Mouse (Mus musculus): ENCODE results near the gene Sema3e. TPM values are rescaled to one million over a fixed set of nuclear protein-coding genes. Genes with fewer than 3 reads are reported as not detected.

The Sema3e gene
- polyA plus RNA-seq, 1 experiment from 2014 or later, result 0.06 TPM

DNA sequence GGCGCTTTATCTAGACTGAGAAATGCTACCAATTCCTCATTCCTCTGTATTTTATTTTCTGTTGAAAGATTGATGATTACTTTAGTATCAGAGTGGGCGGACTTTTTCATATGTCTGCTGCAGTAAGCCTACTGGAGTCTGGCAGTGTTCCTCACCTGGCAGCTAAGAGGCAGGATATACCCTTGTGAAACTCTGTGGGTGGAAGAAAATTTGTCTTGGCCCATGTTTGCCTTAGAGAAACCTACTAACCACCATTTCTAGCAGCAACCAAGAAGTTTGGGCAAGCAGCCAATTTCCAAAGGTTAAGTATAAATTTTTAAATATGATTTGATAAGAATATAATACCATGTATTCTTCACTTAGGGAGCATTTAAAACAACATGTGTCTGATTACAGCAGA, 63.0 kb downstream of the Sema3e start:
- Histone ChIP-seq H3K4me3 (replicated peaks) (no peak overlapping the region), H3K27me3 (no peaks in the 10 kb centered on the region), H3K4me2 (no peak overlapping the region), H3K36me3 (replicated peaks) (no peaks in the 10 kb centered on the region), H3K4me1 (replicated peaks) (no peaks in the 10 kb centered on the region), H3K27ac (replicated peaks) (no peak overlapping the region), H3K9ac (no peak overlapping the region), H3K9me3 (replicated peaks) (no peaks in the 10 kb centered on the region)
- ATAC-seq (ENCODE audit: insufficient read depth), result no peak
- WGBS (ENCODE audit: insufficient replicate concordance), result 52% methylated on average over 2 of the region's 2 CpGs

DNA sequence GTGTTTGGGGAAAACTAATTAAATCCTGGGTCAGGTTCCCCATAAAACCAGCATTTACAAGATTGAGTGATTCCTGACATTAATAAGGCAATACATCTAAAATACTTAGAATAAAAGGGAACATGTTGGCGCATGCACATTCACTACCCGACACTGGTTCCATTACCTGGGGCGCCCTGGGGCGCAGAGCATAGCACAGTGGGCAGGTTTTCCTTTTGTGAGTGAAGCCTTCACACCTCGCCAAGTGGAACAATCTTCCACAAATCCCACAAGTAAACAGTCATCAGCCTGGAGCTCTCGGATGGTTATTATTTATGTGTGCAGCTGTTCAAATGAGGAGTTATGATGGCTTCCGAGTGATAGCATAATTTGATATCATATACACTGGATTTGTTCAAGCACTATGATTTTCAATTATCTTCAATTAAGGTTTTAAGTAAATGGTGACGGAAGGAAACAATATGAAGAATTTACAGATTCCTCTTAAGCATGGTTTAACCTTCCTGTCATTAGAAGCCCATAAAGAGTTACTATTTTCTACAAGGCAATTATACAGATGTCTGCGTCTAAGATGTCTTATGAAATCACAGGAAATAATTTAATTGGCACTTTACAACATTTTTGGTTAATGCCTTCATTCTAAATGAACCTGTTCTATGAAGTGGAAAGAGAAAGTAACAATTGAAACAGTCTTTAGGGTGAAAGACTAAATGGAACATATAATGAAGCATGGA, 65.0 kb downstream of the Sema3e start:
- Histone ChIP-seq H3K4me1 (replicated peaks) (no peaks in the 10 kb centered on the region), H3K4me2 (no peak overlapping the region), H3K9ac (no peak overlapping the region), H3K36me3 (replicated peaks) (no peaks in the 10 kb centered on the region), H3K4me3 (replicated peaks) (no peak overlapping the region), H3K27ac (replicated peaks) (no peak overlapping the region), H3K27me3 (no peaks in the 10 kb centered on the region), H3K9me3 (replicated peaks) (no peaks in the 10 kb centered on the region)
- 71% methylated on average over 9 of the region's 9 CpGs for WGBS (ENCODE audit: insufficient replicate concordance)
- ATAC-seq (ENCODE audit: insufficient read depth), result no peak

DNA sequence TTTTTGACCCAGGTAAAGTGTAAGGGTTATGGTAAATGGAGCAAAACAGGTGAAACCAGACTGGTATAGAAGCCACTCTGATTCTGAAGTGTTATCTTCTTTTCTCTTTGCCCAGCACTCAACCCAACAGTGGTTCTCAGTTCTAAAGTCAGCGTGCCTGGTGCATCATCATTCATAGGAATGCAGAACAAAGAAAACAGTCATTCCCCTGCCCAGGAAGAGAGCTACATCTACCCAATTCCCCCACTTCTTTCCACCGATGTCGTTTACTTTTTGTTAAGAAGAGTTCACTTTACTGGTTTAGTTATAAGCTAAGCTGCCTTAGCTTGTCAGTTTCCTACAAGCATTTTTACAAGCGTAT, 65.5 kb downstream of the Sema3e start:
- no peaks in the 10 kb centered on the region for H3K36me3 ChIP-seq (replicated peaks)
- 69% methylated on average over 4 of the region's 4 CpGs for WGBS (ENCODE audit: insufficient replicate concordance)
- H3K4me2 ChIP-seq, result no peak overlapping the region
- no peak overlapping the region for H3K9ac ChIP-seq
- H3K9me3 ChIP-seq (replicated peaks), result no peaks in the 10 kb centered on the region
- no peaks in the 10 kb centered on the region for H3K4me1 ChIP-seq (replicated peaks)
- H3K4me3 ChIP-seq (replicated peaks), result no peak overlapping the region
- H3K27me3 ChIP-seq, result no peaks in the 10 kb centered on the region
- H3K27ac ChIP-seq (replicated peaks), result no peak overlapping the region
- ATAC-seq (ENCODE audit: insufficient read depth), result no peak

DNA sequence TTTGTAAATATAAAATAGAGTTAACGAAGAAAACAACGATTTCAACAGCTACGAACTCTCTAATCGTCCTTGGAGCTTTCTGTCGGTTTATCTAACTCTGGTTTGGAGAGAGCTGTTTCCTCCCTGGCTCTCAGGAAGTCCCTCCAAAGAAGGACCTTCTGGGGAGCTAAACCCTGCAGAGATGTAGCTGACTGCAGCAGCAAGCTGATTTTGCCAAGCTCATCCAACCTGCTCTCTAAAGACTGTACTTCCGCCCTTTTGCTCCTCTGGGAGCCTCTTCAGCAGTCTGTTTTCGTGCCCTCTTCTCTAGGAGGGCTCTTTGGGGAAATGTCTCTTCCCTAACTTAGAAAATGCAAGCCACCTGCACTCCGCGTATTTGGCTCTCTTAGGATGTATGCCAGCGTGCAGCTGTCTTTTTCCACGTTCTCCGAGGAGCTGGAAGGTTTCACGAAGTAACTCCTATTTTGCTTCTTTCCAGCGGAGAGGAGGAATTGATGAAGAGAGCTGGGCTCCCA, 67.2 kb downstream of the Sema3e start:
- H3K4me3 ChIP-seq (replicated peaks), result no peak overlapping the region
- no peaks in the 10 kb centered on the region for H3K36me3 ChIP-seq (replicated peaks)
- H3K9ac ChIP-seq, result no peak overlapping the region
- WGBS (ENCODE audit: insufficient replicate concordance), result 42% methylated on average over 14 of the region's 14 CpGs
- H3K4me2 ChIP-seq, result no peak overlapping the region
- H3K4me1 ChIP-seq (replicated peaks), result no peaks in the 10 kb centered on the region
- no peak for ATAC-seq (ENCODE audit: insufficient read depth)
- no peaks in the 10 kb centered on the region for H3K27me3 ChIP-seq
- no peak overlapping the region for H3K27ac ChIP-seq (replicated peaks)
- no peaks in the 10 kb centered on the region for H3K9me3 ChIP-seq (replicated peaks)

GRCm38 (mm10) chr5:14096196-14096595, 71.1 kb downstream of the Sema3e start:
- Histone ChIP-seq H3K27ac (replicated peaks) (no peak overlapping the region), H3K27me3 (no peaks in the 10 kb centered on the region)
- WGBS (ENCODE audit: insufficient replicate concordance), result 51% methylated on average over 1 of the region's 1 CpGs

GRCm38 (mm10) chr5:14098677-14099076, 73.6 kb downstream of the Sema3e start:
- no peak overlapping the region for H3K4me2 ChIP-seq
- 61% methylated on average over 3 of the region's 3 CpGs for WGBS (ENCODE audit: insufficient replicate concordance)
- no peak for ATAC-seq (ENCODE audit: insufficient read depth)
- no peak overlapping the region for H3K9ac ChIP-seq
- no peaks in the 10 kb centered on the region for H3K4me1 ChIP-seq (replicated peaks)
- no peak overlapping the region for H3K4me3 ChIP-seq (replicated peaks)
- no peaks in the 10 kb centered on the region for H3K36me3 ChIP-seq (replicated peaks)
- no peaks in the 10 kb centered on the region for H3K27me3 ChIP-seq
- H3K27ac ChIP-seq (replicated peaks), result no peak overlapping the region
- no peaks in the 10 kb centered on the region for H3K9me3 ChIP-seq (replicated peaks)

More at GRCm38 (mm10) chr5:14096196-14096595, 71.1 kb downstream of the Sema3e start:
- no peaks in the 10 kb centered on the region for H3K4me1 ChIP-seq (replicated peaks)
- H3K4me2 ChIP-seq, result no peak overlapping the region
- no peak overlapping the region for H3K9ac ChIP-seq
- H3K4me3 ChIP-seq (replicated peaks), result no peak overlapping the region
- no peak for ATAC-seq (ENCODE audit: insufficient read depth)
- no peaks in the 10 kb centered on the region for H3K36me3 ChIP-seq (replicated peaks)
- H3K9me3 ChIP-seq (replicated peaks), result no peaks in the 10 kb centered on the region

- H3K27ac ChIP-seq (replicated peaks), result no peak overlapping the region
- no peaks in the 10 kb centered on the region for H3K27me3 ChIP-seq
- no peaks in the 10 kb centered on the region for H3K36me3 ChIP-seq (replicated peaks)
- H3K4me2 ChIP-seq, result no peak overlapping the region
- WGBS (ENCODE audit: insufficient replicate concordance), result 59% methylated on average over 4 of the region's 4 CpGs
- H3K9ac ChIP-seq, result no peak overlapping the region
- H3K4me3 ChIP-seq (replicated peaks), result no peak overlapping the region
- no peaks in the 10 kb centered on the region for H3K4me1 ChIP-seq (replicated peaks)
- H3K9me3 ChIP-seq (replicated peaks), result no peaks in the 10 kb centered on the region
- no peak for ATAC-seq (ENCODE audit: insufficient read depth)
These were observed 82.3 kb downstream of the Sema3e start for GRCm38 (mm10) chr5:14107365-14107764.

GRCm38 (mm10) chr5:14109001-14109400, 83.9 kb downstream of the Sema3e start:
- H3K4me3 ChIP-seq (replicated peaks), result no peak overlapping the region
- WGBS (ENCODE audit: insufficient replicate concordance), result 76% methylated on average over 4 of the region's 4 CpGs
- no peak for ATAC-seq (ENCODE audit: insufficient read depth)
- H3K9me3 ChIP-seq (replicated peaks), result no peaks in the 10 kb centered on the region
- H3K27ac ChIP-seq (replicated peaks), result no peak overlapping the region
- no peaks in the 10 kb centered on the region for H3K36me3 ChIP-seq (replicated peaks)
- no peak overlapping the region for H3K4me2 ChIP-seq
- H3K27me3 ChIP-seq, result no peaks in the 10 kb centered on the region
- no peak overlapping the region for H3K9ac ChIP-seq
- no peaks in the 10 kb centered on the region for H3K4me1 ChIP-seq (replicated peaks)

- no peaks in the 10 kb centered on the region for H3K9me3 ChIP-seq (replicated peaks)
- WGBS (ENCODE audit: insufficient replicate concordance), result 53% methylated on average over 4 of the region's 4 CpGs
- H3K9ac ChIP-seq, result no peak overlapping the region
- ATAC-seq (ENCODE audit: insufficient read depth), result no peak
- no peaks in the 10 kb centered on the region for H3K36me3 ChIP-seq (replicated peaks)
- no peak overlapping the region for H3K4me3 ChIP-seq (replicated peaks)
- H3K27ac ChIP-seq (replicated peaks), result no peak overlapping the region
- no peaks in the 10 kb centered on the region for H3K27me3 ChIP-seq
- H3K4me1 ChIP-seq (replicated peaks), result no peaks in the 10 kb centered on the region
- no peak overlapping the region for H3K4me2 ChIP-seq
These were observed 86.3 kb downstream of the Sema3e start for GRCm38 (mm10) chr5:14111401-14111800.

DNA sequence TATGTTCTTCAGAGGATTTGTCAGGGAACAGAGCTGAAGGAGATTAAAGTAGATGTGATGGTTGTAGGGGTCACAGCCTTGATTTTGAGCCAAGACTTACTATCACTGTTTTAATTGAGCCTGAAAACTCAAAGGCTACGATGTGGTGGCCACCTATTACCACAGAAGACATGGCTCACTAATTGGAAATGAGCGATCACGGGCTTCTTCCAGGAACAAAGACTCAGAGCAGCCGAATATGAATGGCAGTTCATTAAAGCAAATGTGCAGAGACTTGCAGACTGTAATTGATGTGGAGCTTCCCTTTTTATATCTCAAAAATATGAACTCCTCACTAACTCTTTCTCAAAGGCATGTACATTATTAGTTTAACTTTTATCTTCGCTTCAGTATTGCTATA, 96.8 kb downstream of the Sema3e start:
- no peaks in the 10 kb centered on the region for H3K4me1 ChIP-seq (replicated peaks)
- H3K4me2 ChIP-seq, result no peak overlapping the region
- H3K4me3 ChIP-seq (replicated peaks), result no peak overlapping the region
- no peak for ATAC-seq (ENCODE audit: insufficient read depth)
- no peaks in the 10 kb centered on the region for H3K36me3 ChIP-seq (replicated peaks)
- no peaks in the 10 kb centered on the region for H3K27me3 ChIP-seq
- 62% methylated on average over 5 of the region's 5 CpGs for WGBS (ENCODE audit: insufficient replicate concordance)
- H3K9ac ChIP-seq, result no peak overlapping the region
- H3K9me3 ChIP-seq (replicated peaks), result no peaks in the 10 kb centered on the region
- no peak overlapping the region for H3K27ac ChIP-seq (replicated peaks)

DNA sequence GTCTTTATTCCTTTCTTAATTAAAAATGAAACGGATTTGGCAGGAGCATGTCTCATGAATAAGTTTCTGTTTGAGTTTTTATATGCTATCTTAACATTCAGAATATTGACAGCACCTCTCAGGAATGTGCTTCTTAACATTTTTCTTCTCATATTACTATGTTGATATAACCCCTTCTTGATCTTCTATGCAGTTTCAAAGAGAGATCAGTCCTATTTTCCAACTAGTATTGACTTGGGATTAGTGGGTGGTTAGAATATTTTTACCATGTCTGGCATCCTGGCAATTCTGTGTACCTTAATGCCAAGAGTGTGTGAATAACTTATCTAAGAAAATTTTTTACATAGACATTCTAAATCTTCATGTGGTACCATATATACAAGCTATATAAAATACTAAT, 101.5 kb downstream of the Sema3e start:
- no peak for ATAC-seq (ENCODE audit: insufficient read depth)
- Histone ChIP-seq H3K4me2 (no peak overlapping the region), H3K27ac (replicated peaks) (no peak overlapping the region), H3K9me3 (replicated peaks) (no peaks in the 10 kb centered on the region), H3K4me1 (replicated peaks) (no peaks in the 10 kb centered on the region), H3K9ac (no peak overlapping the region), H3K4me3 (replicated peaks) (no peak overlapping the region), H3K27me3 (no peaks in the 10 kb centered on the region), H3K36me3 (replicated peaks) (no peaks in the 10 kb centered on the region)
- WGBS (ENCODE audit: insufficient replicate concordance), result 45% methylated on average over 1 of the region's 1 CpGs

DNA sequence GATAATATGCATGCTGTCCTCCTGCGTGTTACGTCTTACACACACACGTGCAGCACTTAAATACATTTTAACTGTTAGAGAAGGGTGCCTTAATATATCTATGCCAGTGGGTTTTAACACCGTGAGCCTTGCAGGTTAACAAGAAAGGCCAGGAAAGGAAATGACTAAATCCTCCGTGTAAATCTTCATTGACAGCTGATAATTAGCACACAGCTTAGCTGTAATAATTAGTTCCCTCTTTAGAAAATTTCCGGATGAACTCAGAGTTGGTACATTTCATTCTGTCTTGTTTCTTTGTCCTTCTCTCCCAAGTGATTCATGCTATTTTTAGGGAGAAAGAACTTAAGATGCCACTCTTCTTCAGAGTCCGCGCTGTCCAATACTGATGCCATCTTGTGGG, 110.9 kb downstream of the Sema3e start:
- Histone ChIP-seq H3K36me3 (replicated peaks) (no peaks in the 10 kb centered on the region), H3K9me3 (replicated peaks) (no peaks in the 10 kb centered on the region), H3K27ac (replicated peaks) (no peak overlapping the region), H3K4me2 (no peak overlapping the region), H3K9ac (no peak overlapping the region), H3K27me3 (no peaks in the 10 kb centered on the region), H3K4me1 (replicated peaks) (no peaks in the 10 kb centered on the region), H3K4me3 (replicated peaks) (no peak overlapping the region)
- 60% methylated on average over 8 of the region's 8 CpGs for WGBS (ENCODE audit: insufficient replicate concordance)
- no peak for ATAC-seq (ENCODE audit: insufficient read depth)

Measured in liver, embryonic 15.5 days (tissue).